Mouse (Mus musculus): ENCODE measurements around the gene Slc26a10. TPM values are rescaled to one million over a fixed set of nuclear protein-coding genes. Genes with fewer than 3 reads are reported as not detected.

Slc26a10 gene
- polyA plus RNA-seq, 1 experiment from 2014 or later, result 1.1 TPM

GRCm38 (mm10) chr10:127211414-127211854 lies 31.0 kb upstream of the Slc26a10 start, which contains the start of gene Pip4k2c:
Gene Pip4k2c, minus strand, starts transcription at chr10:127211585.
- ATAC-seq (ENCODE audit: insufficient read depth, low FRiP score, low read depth), result peak; percentile 98
- peak within 1 kb of the TSS; percentile 70; the same call in 1 of the 2 replicates for H3K9ac ChIP-seq
- H3K4me2 ChIP-seq, result peak within 1 kb of the TSS; percentile 82
- H3K9me3 ChIP-seq, result no peaks in the 10 kb centered on the region
- H3K27ac ChIP-seq, result peak within 1 kb of the TSS; percentile 49
- under 1% methylated on average over 47 of the region's 47 CpGs for WGBS
- no peaks in the 10 kb centered on the region for H3K36me3 ChIP-seq
- H3K27me3 ChIP-seq (replicated peaks), result no peaks in the 10 kb centered on the region
- H3K4me1 ChIP-seq, result peaks cover 18% of the 10 kb centered on the region
- peak within 1 kb of the TSS; percentile 69 for H3K4me3 ChIP-seq (replicated peaks)

- Histone ChIP-seq H3K27me3 (replicated peaks) (no peaks in the 10 kb centered on the region), H3K9ac (peak overlapping the region; percentile 70; the same call in 1 of the 2 replicates), H3K4me2 (peak overlapping the region; percentile 82), H3K27ac (peak overlapping the region; percentile 49; the same call in 1 of the 2 replicates), H3K36me3 (no peaks in the 10 kb centered on the region), H3K4me3 (replicated peaks) (peak overlapping the region; percentile 69), H3K4me1 (peaks cover 18% of the 10 kb centered on the region), H3K9me3 (no peaks in the 10 kb centered on the region)
- peak; percentile 47 for ATAC-seq (ENCODE audit: insufficient read depth, low FRiP score, low read depth)
- 1% methylated on average over 25 of the region's 25 CpGs for WGBS
Observed at GRCm38 (mm10) chr10:127210961-127211405, 30.5 kb upstream of the Slc26a10 start.

GRCm38 (mm10) chr10:127209928-127210570 lies 29.6 kb upstream of the Slc26a10 start:
- ATAC-seq (ENCODE audit: insufficient read depth, low FRiP score, low read depth), result no peak
- 78% methylated on average over 13 of the region's 13 CpGs for WGBS
- Histone ChIP-seq H3K36me3 (peaks cover 8% of the 10 kb centered on the region; the same call in 1 of the 2 replicates), H3K9ac (no peak overlapping the region), H3K27ac (no peak overlapping the region), H3K4me1 (peaks cover 18% of the 10 kb centered on the region), H3K4me2 (peak overlapping the region; percentile 82), H3K9me3 (no peaks in the 10 kb centered on the region), H3K4me3 (replicated peaks) (peak overlapping the region; percentile 69), H3K27me3 (replicated peaks) (no peaks in the 10 kb centered on the region)

- Histone ChIP-seq H3K27ac (no peak overlapping the region), H3K27me3 (replicated peaks) (no peaks in the 10 kb centered on the region)
- ATAC-seq (ENCODE audit: insufficient read depth, low FRiP score, low read depth), result no peak
Observed at GRCm38 (mm10) chr10:127208921-127209320, 28.5 kb upstream of the Slc26a10 start.

GRCm38 (mm10) chr10:127205373-127205772 lies 24.9 kb upstream of the Slc26a10 start:
- WGBS, result 72% methylated on average over 10 of the region's 10 CpGs
- peak; percentile 92 for ATAC-seq (ENCODE audit: insufficient read depth, low FRiP score, low read depth)

More at GRCm38 (mm10) chr10:127208921-127209320, 28.5 kb upstream of the Slc26a10 start:
- Histone ChIP-seq H3K36me3 (peaks cover 8% of the 10 kb centered on the region; the same call in 1 of the 2 replicates), H3K4me3 (replicated peaks) (no peak overlapping the region), H3K4me1 (peaks cover 18% of the 10 kb centered on the region), H3K4me2 (no peak overlapping the region), H3K9ac (no peak overlapping the region), H3K9me3 (no peaks in the 10 kb centered on the region)
- WGBS, result 84% methylated on average over 4 of the region's 4 CpGs

GRCm38 (mm10) chr10:127204589-127204988 lies 24.1 kb upstream of the Slc26a10 start:
- WGBS, result 84% methylated on average over 5 of the region's 5 CpGs
- H3K36me3 ChIP-seq, result peaks cover 25% of the 10 kb centered on the region

More at GRCm38 (mm10) chr10:127205373-127205772, 24.9 kb upstream of the Slc26a10 start:
- Histone ChIP-seq H3K27me3 (replicated peaks) (no peaks in the 10 kb centered on the region), H3K4me2 (no peak overlapping the region), H3K27ac (no peak overlapping the region; the same call in 1 of the 2 replicates), H3K4me1 (peaks cover 11% of the 10 kb centered on the region), H3K9me3 (no peaks in the 10 kb centered on the region), H3K4me3 (replicated peaks) (no peak overlapping the region), H3K9ac (no peak overlapping the region), H3K36me3 (peaks cover 20% of the 10 kb centered on the region)

GRCm38 (mm10) chr10:127203106-127203505 lies 22.7 kb upstream of the Slc26a10 start:
- ATAC-seq (ENCODE audit: insufficient read depth, low FRiP score, low read depth), result peak; percentile 65; the same call in 1 of the 2 replicates
- 83% methylated on average over 3 of the region's 3 CpGs for WGBS
- H3K27me3 ChIP-seq (replicated peaks), result no peaks in the 10 kb centered on the region
- H3K9me3 ChIP-seq, result no peaks in the 10 kb centered on the region
- H3K36me3 ChIP-seq, result peaks cover 30% of the 10 kb centered on the region
- no peak overlapping the region for H3K27ac ChIP-seq
- no peaks in the 10 kb centered on the region for H3K4me1 ChIP-seq
- no peak overlapping the region for H3K4me3 ChIP-seq (replicated peaks)
- H3K9ac ChIP-seq, result no peak overlapping the region
- no peak overlapping the region for H3K4me2 ChIP-seq

More at GRCm38 (mm10) chr10:127204589-127204988, 24.1 kb upstream of the Slc26a10 start:
- H3K4me3 ChIP-seq (replicated peaks), result no peak overlapping the region
- ATAC-seq (ENCODE audit: insufficient read depth, low FRiP score, low read depth), result no peak
- H3K27ac ChIP-seq, result no peak overlapping the region
- no peaks in the 10 kb centered on the region for H3K9me3 ChIP-seq
- no peak overlapping the region for H3K9ac ChIP-seq
- no peak overlapping the region for H3K4me2 ChIP-seq
- peaks cover 3% of the 10 kb centered on the region; the same call in 1 of the 2 replicates for H3K4me1 ChIP-seq
- H3K27me3 ChIP-seq (replicated peaks), result no peaks in the 10 kb centered on the region

GRCm38 (mm10) chr10:127200279-127200678 lies 19.8 kb upstream of the Slc26a10 start:
- no peaks in the 10 kb centered on the region for H3K9me3 ChIP-seq
- no peak overlapping the region for H3K4me2 ChIP-seq
- H3K36me3 ChIP-seq, result peaks cover 32% of the 10 kb centered on the region
- WGBS, result 88% methylated on average over 8 of the region's 8 CpGs
- H3K4me3 ChIP-seq (replicated peaks), result no peak overlapping the region
- H3K9ac ChIP-seq, result no peak overlapping the region
- 0 out of 2 replicates have a peak, but pooled peaks cover 3% of the 10 kb centered on the region for H3K4me1 ChIP-seq
- no peaks in the 10 kb centered on the region for H3K27me3 ChIP-seq (replicated peaks)
- H3K27ac ChIP-seq, result no peak overlapping the region
- no peak for ATAC-seq (ENCODE audit: insufficient read depth, low FRiP score, low read depth)

- Histone ChIP-seq H3K9ac (no peak overlapping the region), H3K9me3 (no peaks in the 10 kb centered on the region), H3K4me2 (no peak overlapping the region), H3K36me3 (peaks cover 29% of the 10 kb centered on the region), H3K4me1 (peaks cover 10% of the 10 kb centered on the region; the same call in 1 of the 2 replicates), H3K27ac (no peak overlapping the region), H3K4me3 (replicated peaks) (no peak overlapping the region), H3K27me3 (replicated peaks) (no peaks in the 10 kb centered on the region)
- WGBS, result 85% methylated on average over 11 of the region's 11 CpGs
- no peak for ATAC-seq (ENCODE audit: insufficient read depth, low FRiP score, low read depth)
Observed at GRCm38 (mm10) chr10:127199474-127199873, 19.0 kb upstream of the Slc26a10 start.

GRCm38 (mm10) chr10:127199068-127199467 lies 18.6 kb upstream of the Slc26a10 start:
- Histone ChIP-seq H3K9me3 (no peaks in the 10 kb centered on the region), H3K9ac (no peak overlapping the region), H3K4me1 (peaks cover 14% of the 10 kb centered on the region), H3K27ac (no peak overlapping the region), H3K36me3 (peaks cover 29% of the 10 kb centered on the region), H3K27me3 (replicated peaks) (no peaks in the 10 kb centered on the region), H3K4me3 (replicated peaks) (no peak overlapping the region), H3K4me2 (no peak overlapping the region)
- ATAC-seq (ENCODE audit: insufficient read depth, low FRiP score, low read depth), result no peak
- 78% methylated on average over 5 of the region's 5 CpGs for WGBS

GRCm38 (mm10) chr10:127198492-127198891 lies 18.0 kb upstream of the Slc26a10 start:
- Histone ChIP-seq H3K27ac (no peak overlapping the region), H3K9ac (no peak overlapping the region), H3K36me3 (peaks cover 29% of the 10 kb centered on the region), H3K27me3 (replicated peaks) (no peaks in the 10 kb centered on the region), H3K9me3 (no peaks in the 10 kb centered on the region), H3K4me2 (no peak overlapping the region), H3K4me3 (replicated peaks) (no peak overlapping the region), H3K4me1 (peaks cover 14% of the 10 kb centered on the region)
- WGBS, result 43% methylated on average over 2 of the region's 2 CpGs
- no peak for ATAC-seq (ENCODE audit: insufficient read depth, low FRiP score, low read depth)

GRCm38 (mm10) chr10:127197505-127198110 lies 17.2 kb upstream of the Slc26a10 start:
- Histone ChIP-seq H3K36me3 (peaks cover 28% of the 10 kb centered on the region), H3K27me3 (replicated peaks) (no peaks in the 10 kb centered on the region), H3K9ac (no peak overlapping the region), H3K9me3 (no peaks in the 10 kb centered on the region), H3K4me2 (no peak overlapping the region), H3K4me1 (peaks cover 14% of the 10 kb centered on the region), H3K4me3 (replicated peaks) (no peak overlapping the region), H3K27ac (no peak overlapping the region)
- 80% methylated on average over 11 of the region's 11 CpGs for WGBS
- no peak for ATAC-seq (ENCODE audit: insufficient read depth, low FRiP score, low read depth)
